In the genomic region with DNA sequence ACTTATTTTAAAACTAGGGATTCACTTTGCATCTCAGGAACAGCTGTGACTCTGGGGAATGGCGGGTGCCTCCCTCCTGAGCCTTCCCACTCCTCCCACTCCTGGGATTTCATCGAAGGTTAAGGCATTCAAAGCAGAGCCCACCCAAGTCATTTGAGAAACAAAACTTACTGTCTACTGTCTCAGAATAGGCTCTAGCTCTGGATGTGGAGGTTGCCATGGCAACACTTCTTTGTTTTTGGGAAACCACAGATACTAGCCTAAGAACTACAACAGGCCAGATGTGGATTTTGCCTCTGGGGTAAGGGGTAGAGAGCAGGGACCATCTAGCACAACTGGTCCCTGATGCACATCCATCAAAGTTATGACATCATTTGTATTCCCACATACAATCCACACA, we compare ENCODE assay signal across 23 mouse cellular contexts.
A peak's percentile ranks its signal among the peaks of the same experiment; 100 is the strongest.
DNase-seq lines count a peak whose midpoint lies in the region; ATAC-seq and TF ChIP-seq lines count a peak whose summit lies in the region.
"Had no signal": no experiment of that assay in that cellular context is flagged by ENCODE, and none has a peak within 500 bp of the region (broad histone marks: within the 10 kb centered on the region; RNA-seq: fewer than 3 reads in every experiment).

No protein-coding gene starts in this region.

- no peak overlapping the region for H3K4me2 ChIP-seq in hindbrain, embryonic 14.5 days (replicated peaks)
- no peak overlapping the region for H3K4me2 ChIP-seq in hindbrain, embryonic 13.5 days
- no peak overlapping the region for H3K4me2 ChIP-seq in midbrain, embryonic 16.5 days (ENCODE audit: low read length)
- H3K4me2 ChIP-seq in midbrain, postnatal 0 days (ENCODE audit: low read depth, low read length, poor library complexity, severe bottlenecking): no peak overlapping the region
- H3K4me2 ChIP-seq: heart, embryonic 15.5 days; limb, embryonic 12.5 days; liver, embryonic 11.5 days; midbrain, embryonic 12.5 days had no signal

- H3K4me1 ChIP-seq in hindbrain, embryonic 14.5 days (replicated peaks; ENCODE audit: control insufficient read depth, insufficient read depth, low read length): no peaks in the 10 kb centered on the region
- peaks cover 9% of the 10 kb centered on the region for H3K4me1 ChIP-seq in hindbrain, embryonic 13.5 days (replicated peaks)
- H3K4me1 ChIP-seq in midbrain, embryonic 16.5 days (ENCODE audit: control insufficient read depth, insufficient read depth, low read length): peaks cover 7% of the 10 kb centered on the region
- H3K4me1 ChIP-seq in midbrain, embryonic 10.5 days: 0 out of 2 replicates have a peak, but pooled peaks cover 8% of the 10 kb centered on the region
- H3K4me1 ChIP-seq in midbrain, postnatal 0 days (ENCODE audit: insufficient read depth, low read length): no peaks in the 10 kb centered on the region
- H3K4me1 ChIP-seq: heart, embryonic 15.5 days; midbrain, embryonic 12.5 days had no signal

- peak; percentile 48 for DNase-seq in hindbrain, embryonic 14.5 days (ENCODE audit: low spot score)
- DNase-seq in midbrain, embryonic 10.5 days (ENCODE audit: low spot score): no peak
- peak; percentile 70 for DNase-seq in brain, adult 2 months (ENCODE audit: low read depth, low spot score)
- peak; percentile 65 for DNase-seq in midbrain, postnatal 0 days (ENCODE audit: low spot score)
- DNase-seq in Muller cell, postnatal 12 days (ENCODE audit: inconsistent ontology term): no peak
- DNase-seq: cerebellum, adult 18-20 months; cerebellum, postnatal 25 days; gastrocnemius, postnatal 36 days; heart, adult 2 months; heart, postnatal 36 days; kidney, adult 18-20 months; liver, postnatal 0 days; right cerebral cortex, postnatal 14 days; spleen, adult 18-20 months had no signal

- whole genome bisulfite sequencing in hindbrain, embryonic 14.5 days: 24% methylated on average over 2 of the region's 2 CpGs
- 35% methylated on average over 2 of the region's 2 CpGs for WGBS in hindbrain, embryonic 13.5 days
- 34% methylated on average over 2 of the region's 2 CpGs for whole genome bisulfite sequencing in midbrain, embryonic 16.5 days
- WGBS in midbrain, embryonic 10.5 days: 45% methylated on average over 2 of the region's 2 CpGs
- WGBS in midbrain, postnatal 0 days: 22% methylated on average over 2 of the region's 2 CpGs

- no peak for ATAC-seq in hindbrain, embryonic 14.5 days (ENCODE audit: low FRiP score)
- ATAC-seq in hindbrain, embryonic 13.5 days (ENCODE audit: low FRiP score): no peak
- ATAC-seq in midbrain, embryonic 16.5 days: peak; percentile 33; the same call in 1 of the 2 replicates
- ATAC-seq in midbrain, postnatal 0 days (ENCODE audit: low FRiP score): 0 out of 2 replicates have a peak, but pooled peaks have one; percentile 44
- ATAC-seq: inflammation-experienced regulatory T-cells, adult 6 months; liver, postnatal 0 days; lung, postnatal 0 days had no signal

- no peaks in the 10 kb centered on the region for H3K27me3 ChIP-seq in hindbrain, embryonic 14.5 days (ENCODE audit: control insufficient read depth, insufficient read depth, low read length)
- no peaks in the 10 kb centered on the region for H3K27me3 ChIP-seq in hindbrain, embryonic 13.5 days
- no peaks in the 10 kb centered on the region for H3K27me3 ChIP-seq in midbrain, embryonic 16.5 days (ENCODE audit: control insufficient read depth, insufficient read depth, low read depth, low read length)
- H3K27me3 ChIP-seq in midbrain, embryonic 10.5 days (ENCODE audit: low read depth, poor library complexity, severe bottlenecking): no peaks in the 10 kb centered on the region
- no peaks in the 10 kb centered on the region for H3K27me3 ChIP-seq in midbrain, postnatal 0 days (ENCODE audit: insufficient read depth, low read length)
- H3K27me3 ChIP-seq: heart, embryonic 15.5 days; limb, embryonic 12.5 days; midbrain, embryonic 12.5 days had no signal

- no peak overlapping the region for H3K4me3 ChIP-seq in hindbrain, embryonic 14.5 days (replicated peaks; ENCODE audit: low read length)
- H3K4me3 ChIP-seq in hindbrain, embryonic 13.5 days: no peak overlapping the region
- H3K4me3 ChIP-seq in midbrain, embryonic 16.5 days (ENCODE audit: low read depth, low read length): no peak overlapping the region
- H3K4me3 ChIP-seq in midbrain, embryonic 10.5 days: no peak overlapping the region
- no peak overlapping the region for H3K4me3 ChIP-seq in midbrain, postnatal 0 days (ENCODE audit: low read depth, low read length)
- H3K4me3 ChIP-seq: heart, adult 2 months; heart, embryonic 15.5 days; limb, embryonic 12.5 days; midbrain, embryonic 12.5 days had no signal

- no peak for TF ChIP-seq CTCF in midbrain, postnatal 0 days (IDR thresholded peaks at IDR 0.05)

- no peak overlapping the region for H3K9ac ChIP-seq in hindbrain, embryonic 14.5 days
- no peak overlapping the region for H3K9ac ChIP-seq in hindbrain, embryonic 13.5 days
- no peak overlapping the region for H3K9ac ChIP-seq in midbrain, embryonic 16.5 days (ENCODE audit: low read depth, low read length)
- H3K9ac ChIP-seq in midbrain, postnatal 0 days (replicated peaks; ENCODE audit: low read length, poor library complexity, severe bottlenecking): no peak overlapping the region
- H3K9ac ChIP-seq: heart, embryonic 15.5 days; limb, embryonic 12.5 days; liver, postnatal 0 days; midbrain, embryonic 12.5 days had no signal

- no peak overlapping the region for H3K27ac ChIP-seq in hindbrain, embryonic 14.5 days
- H3K27ac ChIP-seq in hindbrain, embryonic 13.5 days: no peak overlapping the region
- H3K27ac ChIP-seq in midbrain, embryonic 16.5 days (ENCODE audit: low read length): peak overlapping the region; percentile 47; the same call in 1 of the 2 replicates
- H3K27ac ChIP-seq in midbrain, embryonic 10.5 days (replicated peaks): no peak overlapping the region
- H3K27ac ChIP-seq in midbrain, postnatal 0 days (ENCODE audit: low read depth, low read length): peak overlapping the region; percentile 38; the same call in 1 of the 2 replicates
- H3K27ac ChIP-seq: heart, adult 2 months; heart, embryonic 15.5 days; limb, embryonic 12.5 days; macrophage; midbrain, embryonic 12.5 days had no signal

- no peaks in the 10 kb centered on the region for H3K36me3 ChIP-seq in hindbrain, embryonic 14.5 days (replicated peaks; ENCODE audit: control insufficient read depth, insufficient read depth)
- no peaks in the 10 kb centered on the region for H3K36me3 ChIP-seq in hindbrain, embryonic 13.5 days
- no peaks in the 10 kb centered on the region for H3K36me3 ChIP-seq in midbrain, embryonic 16.5 days (ENCODE audit: control insufficient read depth, insufficient read depth, low read length)
- H3K36me3 ChIP-seq in midbrain, embryonic 10.5 days: no peaks in the 10 kb centered on the region
- no peaks in the 10 kb centered on the region for H3K36me3 ChIP-seq in midbrain, postnatal 0 days (ENCODE audit: insufficient read depth, low read length)
- H3K36me3 ChIP-seq: heart, embryonic 15.5 days; limb, embryonic 12.5 days; midbrain, embryonic 12.5 days had no signal

- no peaks in the 10 kb centered on the region for H3K9me3 ChIP-seq in hindbrain, embryonic 14.5 days (ENCODE audit: control insufficient read depth, low read length)
- no peaks in the 10 kb centered on the region for H3K9me3 ChIP-seq in hindbrain, embryonic 13.5 days
- H3K9me3 ChIP-seq in midbrain, embryonic 16.5 days (replicated peaks; ENCODE audit: control insufficient read depth, low read length, poor library complexity, severe bottlenecking): no peaks in the 10 kb centered on the region
- no peaks in the 10 kb centered on the region for H3K9me3 ChIP-seq in midbrain, embryonic 10.5 days (replicated peaks)
- H3K9me3 ChIP-seq in midbrain, postnatal 0 days (ENCODE audit: low read length): no peaks in the 10 kb centered on the region
- H3K9me3 ChIP-seq: heart, embryonic 15.5 days; limb, embryonic 12.5 days; midbrain, embryonic 12.5 days had no signal

Comparison
In these comparisons a context has a peak if more than half of its experiments do, and no peak if none do; other contexts are left out.
1. DNase-seq: peak in hindbrain, embryonic 14.5 days (single experiment), brain, adult 2 months (single experiment) and midbrain, postnatal 0 days (single experiment); none in midbrain, embryonic 10.5 days (single experiment) and Muller cell, postnatal 12 days (single experiment).
2. H3K27ac ChIP-seq: peak in midbrain, embryonic 16.5 days (single experiment) and midbrain, postnatal 0 days (single experiment); none in hindbrain, embryonic 14.5 days (single experiment), hindbrain, embryonic 13.5 days (single experiment) and midbrain, embryonic 10.5 days (single experiment).
3. ATAC-seq: peak in midbrain, embryonic 16.5 days (single experiment) and midbrain, postnatal 0 days (single experiment); none in hindbrain, embryonic 14.5 days (single experiment) and hindbrain, embryonic 13.5 days (single experiment).